Mouse (Mus musculus) MEL (cell line): ENCODE measurements at regions not wholly inside any gene's neighbourhood (a gene's known extent, or its start where the extent isn't known, plus 50 kb on each side); places are given as distances from the start of the nearest gene placed in this dataset.

ENCODE experiments used
- CTCF ChIP-seq, 3 experiments: IDR thresholded peaks in 2 of 3; conservative IDR thresholded peaks in 1 of 3; 2 replicates each; pipeline ENCODE4 v1.5.1; 2011 to 2012; ENCODE audit warnings: low read length in 3 of 3, low read depth in 2 of 3, mild to moderate bottlenecking in 2 of 3, improper control_type of control experiment in 1 of 3, inconsistent platforms in 1 of 3, mixed read lengths in 1 of 3, moderate library complexity in 1 of 3; ENCODE audit not compliant: control insufficient read depth in 1 of 3, insufficient read depth in 1 of 3, poor library complexity in 1 of 3, severe bottlenecking in 1 of 3
- GABPA ChIP-seq: IDR thresholded peaks from 2 replicates; pipeline ENCODE4 v1.6.1; 2012; ENCODE audit warnings: low read depth, mild to moderate bottlenecking, inconsistent platforms, low read length, improper control_type of control experiment, moderate library complexity
- MAFK ChIP-seq: IDR thresholded peaks from 2 replicates; pipeline ENCODE4 v1.6.1; 2011; ENCODE audit warnings: low read depth, mild to moderate bottlenecking, low read length, improper control_type of control experiment, borderline replicate concordance
- MAX ChIP-seq: IDR thresholded peaks from 2 replicates; pipeline ENCODE4 v1.6.1; 2011; ENCODE audit warnings: low read length, improper control_type of control experiment
- POLR2A ChIP-seq, 2 experiments: IDR thresholded peaks; 2 replicates each; pipeline ENCODE4 v1.6.1; 2011 to 2012; ENCODE audit warnings: low read length in 2 of 2, mild to moderate bottlenecking in 2 of 2, control low read depth in 1 of 2, improper control_type of control experiment in 1 of 2, low read depth in 1 of 2, moderate library complexity in 1 of 2; ENCODE audit not compliant: control insufficient read depth in 1 of 2, insufficient read depth in 1 of 2, poor library complexity in 1 of 2
- SMC3 ChIP-seq: IDR thresholded peaks from 2 replicates; pipeline ENCODE4 v1.6.1; 2011; ENCODE audit warnings: low read depth, low read length, improper control_type of control experiment
- ZMIZ1 ChIP-seq: IDR thresholded peaks from 2 replicates; pipeline ENCODE4 v1.6.1; 2012; ENCODE audit warnings: low read depth, mild to moderate bottlenecking, inconsistent platforms, low read length, improper control_type of control experiment, moderate library complexity

DNA sequence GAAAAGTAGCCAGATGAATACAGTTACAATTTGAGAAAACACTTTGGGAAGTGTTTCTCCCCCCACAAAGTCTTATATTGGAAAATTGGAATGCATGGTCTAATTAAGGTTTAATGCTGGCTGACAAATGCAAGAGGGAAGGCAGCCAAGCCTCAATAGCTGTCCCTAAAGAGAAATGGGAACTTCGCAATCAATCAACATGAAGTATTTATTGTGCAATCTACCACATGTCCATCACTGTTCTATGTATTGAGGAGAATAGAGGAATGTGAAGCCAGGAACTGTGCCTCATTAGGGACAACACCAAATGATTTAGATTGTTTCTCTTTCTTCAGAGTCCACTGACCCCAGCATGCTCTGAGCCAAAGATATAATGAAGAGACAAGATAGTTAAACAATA, 715.7 kb upstream of the Slc8a1 start:
- TF ChIP-seq CTCF (IDR thresholded peaks at IDR 0.05 in 2 of 3, conservative IDR thresholded peaks at IDR 0.05 in 1 of 3; ENCODE audit: control insufficient read depth in 1 of 3, insufficient read depth in 1 of 3, low read depth in 2 of 3, low read length in 3 of 3, poor library complexity in 1 of 3, severe bottlenecking in 1 of 3) = no peak
- no peak for TF ChIP-seq GABPA
- no peak for TF ChIP-seq MAFK
- TF ChIP-seq POLR2A (IDR thresholded peaks at IDR 0.05; ENCODE audit: control insufficient read depth in 1 of 2, insufficient read depth in 1 of 2, low read depth in 1 of 2, low read length in 2 of 2, poor library complexity in 1 of 2) = no peak
- no peak for TF ChIP-seq ZMIZ1
- TF ChIP-seq MAX = no peak
- no peak for TF ChIP-seq SMC3
